Mouse (Mus musculus) megakaryocyte, embryonic 14.5 days (primary cell): Measurements from ENCODE around the gene Fggy.

Experiments used
- FLI1 ChIP-seq: IDR thresholded peaks from 2 replicates; pipeline ENCODE4 v1.6.1; 2012; ENCODE audit warnings: low read length, inconsistent platforms, mixed read lengths
- GATA1 ChIP-seq: IDR thresholded peaks from 3 replicates; pipeline ENCODE4 v1.6.1; 2012; ENCODE audit warnings: mixed read lengths, low read length, inconsistent platforms, borderline replicate concordance

GRCm38 (mm10) chr4:95731110-95731509 lies 173.8 kb downstream of the Fggy start:
- no peak for TF ChIP-seq GATA1
- no peak for TF ChIP-seq FLI1
